Mouse (Mus musculus) ES-E14 (cell line): ENCODE data around the gene Kcnn1.

Source experiments
- CHD2 ChIP-seq: IDR thresholded peaks from 2 replicates; pipeline ENCODE4 v1.6.1; 2014; ENCODE audit warnings: mild to moderate bottlenecking, low read depth, low read length, inconsistent platforms
- HCFC1 ChIP-seq: IDR thresholded peaks from 2 replicates; pipeline ENCODE4 v1.6.1; 2012; ENCODE audit warnings: low read length, inconsistent platforms, borderline replicate concordance; ENCODE audit not compliant: insufficient read depth
- MAFK ChIP-seq: IDR thresholded peaks from 2 replicates; pipeline ENCODE4 v1.6.1; 2014; ENCODE audit warnings: mild to moderate bottlenecking, low read depth, low read length, inconsistent platforms; ENCODE audit not compliant: insufficient read depth
- ZC3H11A ChIP-seq: IDR thresholded peaks from 2 replicates; pipeline ENCODE4 v1.6.1; 2012; ENCODE audit warnings: low read depth, mild to moderate bottlenecking, inconsistent platforms, low read length, borderline replicate concordance

GRCm38 (mm10) chr8:70903582-70903981 lies 40.5 kb upstream of the Kcnn1 start:
- TF ChIP-seq MAFK (no peak), ZC3H11A (no peak), HCFC1 (no peak), CHD2 (no peak)
